Mouse (Mus musculus) cortical plate, adult 2 months (tissue): ENCODE results near the gene Dvl2.

Experiments used
- CTCF ChIP-seq: fragments of 200-500 bp; IDR thresholded peaks from 2 replicates; pipeline ENCODE4 v1.5.1; 2011; ENCODE audit warnings: mild to moderate bottlenecking, control low read depth, low read length; ENCODE audit not compliant: insufficient read depth; ENCODE audit errors: extremely low read depth
- POLR2A ChIP-seq: fragments of 200-500 bp; IDR thresholded peaks from 2 replicates; pipeline ENCODE4 v1.6.1; 2011; ENCODE audit warnings: mild to moderate bottlenecking, low read length, control low read depth; ENCODE audit not compliant: insufficient read depth; ENCODE audit errors: extremely low read depth

GRCm38 (mm10) chr11:70049366-70049765, 49.0 kb downstream of the Dvl2 start:
- TF ChIP-seq CTCF (no peak), POLR2A (no peak)
